Mouse (Mus musculus): ENCODE results near the gene Gm10428. TPM values are rescaled to one million over a fixed set of nuclear protein-coding genes. Genes with fewer than 3 reads are reported as not detected.

Gene Gm10428
- not detected in 2 replicates for polyA plus RNA-seq (2015; fragmentation: Nextera tagmentation; extraction: Ambion mirVana)

DNA sequence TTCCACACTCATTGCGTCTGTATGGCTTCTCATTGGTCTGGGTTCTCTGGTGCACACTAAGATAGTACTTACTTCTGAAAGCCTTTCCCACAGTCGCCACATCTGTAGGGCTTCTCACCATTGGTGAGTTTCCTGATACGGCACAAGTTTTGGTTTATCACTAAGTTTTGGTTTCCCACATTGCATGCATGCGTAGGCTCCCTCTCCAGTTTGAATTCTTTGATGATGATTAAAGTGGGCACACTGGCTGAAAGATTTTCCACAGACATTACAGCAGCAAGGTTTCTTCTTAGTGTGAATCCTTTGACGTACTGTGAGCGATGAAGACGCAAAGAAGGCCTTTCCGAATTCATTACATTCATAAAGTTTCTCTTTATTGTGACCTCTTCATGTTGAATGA is at the start of gene Gm10428:
Gene Gm10428, plus strand, starts transcription at position 321 of the 400 bp plus-strand sequence.
- no peak for ATAC-seq
- Histone ChIP-seq H3K4me2 (ENCODE audit: low read depth, low read length) (no peak within 1 kb of the TSS), H3K4me1 (ENCODE audit: control insufficient read depth, insufficient read depth, low read length) (peaks cover 4% of the 10 kb centered on the region), H3K9ac (ENCODE audit: low read depth, low read length) (no peak within 1 kb of the TSS), H3K27me3 (replicated peaks; ENCODE audit: control insufficient read depth, insufficient read depth, low read length) (no peaks in the 10 kb centered on the region), H3K4me3 (ENCODE audit: low read length) (no peak within 1 kb of the TSS), H3K36me3 (ENCODE audit: control insufficient read depth, insufficient read depth, low read length) (no peaks in the 10 kb centered on the region), H3K27ac (ENCODE audit: low read length) (no peak within 1 kb of the TSS), H3K9me3 (ENCODE audit: control insufficient read depth, low read length) (no peaks in the 10 kb centered on the region)
- WGBS, result 87% methylated on average over 8 of the region's 8 CpGs

DNA sequence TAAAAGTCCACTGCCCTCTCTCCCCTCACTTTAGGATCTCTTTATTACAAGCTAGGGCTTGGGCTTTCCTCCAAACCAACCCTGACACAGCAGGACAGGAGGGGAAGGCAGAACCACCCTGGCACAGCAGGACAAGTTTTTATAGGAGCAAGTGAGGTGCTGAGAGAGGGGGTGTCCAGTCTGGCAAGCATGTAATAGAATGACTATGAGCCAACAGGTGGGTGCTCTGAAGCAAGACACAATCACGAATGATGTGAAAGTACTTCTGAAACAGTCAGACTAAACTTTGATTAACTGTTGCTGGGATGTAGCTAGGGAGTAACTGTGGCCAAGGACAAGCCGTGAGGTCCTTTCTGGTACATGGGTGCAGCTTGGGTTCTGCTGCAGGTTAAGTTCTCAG is 46.8 kb upstream of the Gm10428 start:
- no peak for ATAC-seq
- H3K36me3 ChIP-seq (ENCODE audit: control insufficient read depth, insufficient read depth, low read length), result no peaks in the 10 kb centered on the region
- no peaks in the 10 kb centered on the region for H3K27me3 ChIP-seq (replicated peaks; ENCODE audit: control insufficient read depth, insufficient read depth, low read length)
- H3K9me3 ChIP-seq (ENCODE audit: control insufficient read depth, low read length), result no peaks in the 10 kb centered on the region
- no peak overlapping the region for H3K4me3 ChIP-seq (ENCODE audit: low read length)
- H3K4me2 ChIP-seq (ENCODE audit: low read depth, low read length), result no peak overlapping the region
- 80% methylated on average over 2 of the region's 2 CpGs for WGBS
- no peak overlapping the region for H3K27ac ChIP-seq (ENCODE audit: low read length)
- H3K9ac ChIP-seq (ENCODE audit: low read depth, low read length), result no peak overlapping the region
- no peaks in the 10 kb centered on the region for H3K4me1 ChIP-seq (ENCODE audit: control insufficient read depth, insufficient read depth, low read length)

GRCm38 (mm10) chr11:62708252-62708651 is 44.6 kb upstream of the Gm10428 start:
- Histone ChIP-seq H3K27ac (ENCODE audit: low read length) (no peak overlapping the region), H3K4me2 (ENCODE audit: low read depth, low read length) (no peak overlapping the region), H3K27me3 (replicated peaks; ENCODE audit: control insufficient read depth, insufficient read depth, low read length) (no peaks in the 10 kb centered on the region), H3K9ac (ENCODE audit: low read depth, low read length) (no peak overlapping the region), H3K4me3 (ENCODE audit: low read length) (no peak overlapping the region), H3K36me3 (ENCODE audit: control insufficient read depth, insufficient read depth, low read length) (no peaks in the 10 kb centered on the region), H3K4me1 (ENCODE audit: control insufficient read depth, insufficient read depth, low read length) (no peaks in the 10 kb centered on the region), H3K9me3 (ENCODE audit: control insufficient read depth, low read length) (no peaks in the 10 kb centered on the region)
- 81% methylated on average over 7 of the region's 7 CpGs for WGBS
- ATAC-seq, result no peak

DNA sequence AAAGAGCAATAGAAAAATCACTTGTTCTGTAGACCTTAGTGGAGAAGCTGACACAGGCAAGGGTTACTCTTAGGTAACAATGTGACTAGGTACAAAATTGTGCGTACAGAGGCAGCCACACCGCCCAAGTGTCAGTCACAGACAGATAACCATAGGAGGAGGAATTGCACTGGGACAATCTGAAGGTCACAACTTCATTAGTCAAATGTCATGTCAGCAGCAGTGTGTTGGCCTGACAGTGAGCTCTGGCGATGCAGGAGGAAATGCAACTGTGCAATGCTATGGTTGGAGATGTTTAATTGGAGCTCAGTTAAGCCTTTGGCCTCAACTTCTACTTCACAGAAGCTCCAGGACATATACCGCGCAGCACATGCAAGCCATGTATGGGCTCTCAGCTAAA is 42.2 kb upstream of the Gm10428 start:
- Histone ChIP-seq H3K9ac (ENCODE audit: low read depth, low read length) (no peak overlapping the region), H3K36me3 (ENCODE audit: control insufficient read depth, insufficient read depth, low read length) (peaks cover 7% of the 10 kb centered on the region; the same call in 1 of the 2 replicates), H3K9me3 (ENCODE audit: control insufficient read depth, low read length) (no peaks in the 10 kb centered on the region), H3K27ac (ENCODE audit: low read length) (no peak overlapping the region), H3K4me3 (ENCODE audit: low read length) (no peak overlapping the region), H3K4me2 (ENCODE audit: low read depth, low read length) (no peak overlapping the region), H3K27me3 (replicated peaks; ENCODE audit: control insufficient read depth, insufficient read depth, low read length) (no peaks in the 10 kb centered on the region), H3K4me1 (ENCODE audit: control insufficient read depth, insufficient read depth, low read length) (no peaks in the 10 kb centered on the region)
- WGBS, result 75% methylated on average over 5 of the region's 5 CpGs
- ATAC-seq, result no peak

DNA sequence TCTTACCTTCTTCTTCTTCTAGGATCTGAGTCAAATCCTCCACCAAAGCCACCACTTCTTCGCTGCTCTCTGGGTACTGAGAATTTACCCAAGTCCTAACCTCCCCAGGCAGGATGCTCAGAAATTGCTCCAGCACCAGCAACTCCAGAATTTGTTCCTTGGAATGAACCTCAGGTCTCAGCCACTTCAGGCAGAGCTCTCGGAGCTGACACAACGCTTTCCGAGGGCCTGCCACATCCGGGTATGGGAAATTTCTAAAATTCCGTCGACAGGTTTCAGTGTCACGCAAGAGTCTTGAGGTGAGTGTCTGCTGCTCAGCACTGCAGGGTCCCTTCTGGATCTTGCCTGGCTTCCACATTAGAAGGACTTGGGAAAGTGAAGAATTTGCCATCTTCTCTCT is 24.6 kb upstream of the Gm10428 start:
- ATAC-seq, result no peak
- no peak overlapping the region for H3K4me3 ChIP-seq (ENCODE audit: low read length)

GRCm38 (mm10) chr11:62731311-62732021 is 21.4 kb upstream of the Gm10428 start, which contains the start of gene Zfp287:
Zfp287 (minus strand) TSS chr11:62731905.
- 0 out of 2 replicates have a peak, but pooled peaks cover 2% of the 10 kb centered on the region for H3K27me3 ChIP-seq (replicated peaks; ENCODE audit: control insufficient read depth, insufficient read depth, low read length)
- WGBS, result under 1% methylated on average over 48 of the region's 48 CpGs
- H3K4me3 ChIP-seq (ENCODE audit: low read length), result peak within 1 kb of the TSS; percentile 70
- H3K9ac ChIP-seq (ENCODE audit: low read depth, low read length), result peak within 1 kb of the TSS; percentile 76
- H3K4me1 ChIP-seq (ENCODE audit: control insufficient read depth, insufficient read depth, low read length), result no peaks in the 10 kb centered on the region
- H3K27ac ChIP-seq (ENCODE audit: low read length), result peak within 1 kb of the TSS; percentile 69
- no peaks in the 10 kb centered on the region; the same call in 1 of the 2 replicates for H3K36me3 ChIP-seq (ENCODE audit: control insufficient read depth, insufficient read depth, low read length)
- H3K4me2 ChIP-seq (ENCODE audit: low read depth, low read length), result peak within 1 kb of the TSS; percentile 89
- no peaks in the 10 kb centered on the region for H3K9me3 ChIP-seq (ENCODE audit: control insufficient read depth, low read length)
- ATAC-seq, result peak; percentile 98

More for the DNA sequence above, 24.6 kb upstream of the Gm10428 start:
- no peaks in the 10 kb centered on the region for H3K27me3 ChIP-seq (replicated peaks; ENCODE audit: control insufficient read depth, insufficient read depth, low read length)
- H3K4me2 ChIP-seq (ENCODE audit: low read depth, low read length), result no peak overlapping the region
- H3K4me1 ChIP-seq (ENCODE audit: control insufficient read depth, insufficient read depth, low read length), result no peaks in the 10 kb centered on the region
- H3K27ac ChIP-seq (ENCODE audit: low read length), result no peak overlapping the region
- 93% methylated on average over 8 of the region's 8 CpGs for WGBS
- H3K9ac ChIP-seq (ENCODE audit: low read depth, low read length), result no peak overlapping the region
- no peaks in the 10 kb centered on the region; the same call in 1 of the 2 replicates for H3K36me3 ChIP-seq (ENCODE audit: control insufficient read depth, insufficient read depth, low read length)
- no peaks in the 10 kb centered on the region for H3K9me3 ChIP-seq (ENCODE audit: control insufficient read depth, low read length)

DNA sequence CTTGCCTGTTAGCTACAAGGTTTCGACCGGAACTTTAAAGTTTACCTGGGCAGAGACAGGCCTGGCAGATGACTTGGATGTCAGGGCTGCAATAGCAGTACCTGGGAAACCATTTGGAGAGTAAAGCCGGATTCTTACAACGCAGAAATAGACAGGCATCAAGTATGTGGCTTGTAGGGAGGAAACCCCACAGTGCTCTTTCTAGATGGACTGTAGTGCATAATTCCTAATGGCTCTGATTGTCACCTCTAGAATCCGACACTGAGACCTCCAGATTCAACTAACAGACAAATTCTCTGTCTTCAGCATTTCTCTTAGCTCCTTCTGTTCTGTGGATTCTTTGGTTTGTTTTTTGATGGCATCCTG is 20.9 kb upstream of the Gm10428 start:
- WGBS, result 18% methylated on average over 5 of the region's 5 CpGs
- Histone ChIP-seq H3K4me2 (ENCODE audit: low read depth, low read length) (peak overlapping the region; percentile 89), H3K9ac (ENCODE audit: low read depth, low read length) (no peak overlapping the region), H3K9me3 (ENCODE audit: control insufficient read depth, low read length) (no peaks in the 10 kb centered on the region), H3K4me1 (ENCODE audit: control insufficient read depth, insufficient read depth, low read length) (no peaks in the 10 kb centered on the region), H3K36me3 (ENCODE audit: control insufficient read depth, insufficient read depth, low read length) (no peaks in the 10 kb centered on the region; the same call in 1 of the 2 replicates), H3K27me3 (replicated peaks; ENCODE audit: control insufficient read depth, insufficient read depth, low read length) (0 out of 2 replicates have a peak, but pooled peaks cover 2% of the 10 kb centered on the region), H3K27ac (ENCODE audit: low read length) (no peak overlapping the region; the same call in 1 of the 2 replicates), H3K4me3 (ENCODE audit: low read length) (peak overlapping the region; percentile 70)
- no peak for ATAC-seq

DNA sequence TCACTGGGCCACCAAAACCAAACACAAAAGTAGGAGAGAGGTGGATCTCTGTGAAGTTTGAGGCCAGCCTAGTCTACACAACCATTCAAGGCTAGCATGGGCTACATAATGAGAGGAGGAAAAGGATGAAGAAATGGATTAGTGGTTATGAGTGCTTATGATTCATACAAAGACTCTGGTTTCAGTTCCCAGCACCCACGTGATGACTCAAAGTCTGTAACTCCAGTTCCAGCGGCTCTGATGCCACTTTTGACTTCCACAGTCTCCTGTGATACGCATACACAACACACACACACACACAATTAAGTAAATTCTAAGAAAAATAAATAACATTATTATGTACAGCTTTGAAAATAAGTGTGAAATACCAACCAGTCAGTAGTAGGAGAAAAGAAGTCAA is 20.2 kb upstream of the Gm10428 start:
- Histone ChIP-seq H3K27me3 (replicated peaks; ENCODE audit: control insufficient read depth, insufficient read depth, low read length) (0 out of 2 replicates have a peak, but pooled peaks cover 2% of the 10 kb centered on the region), H3K4me2 (ENCODE audit: low read depth, low read length) (no peak overlapping the region), H3K4me3 (ENCODE audit: low read length) (no peak overlapping the region), H3K9ac (ENCODE audit: low read depth, low read length) (no peak overlapping the region), H3K4me1 (ENCODE audit: control insufficient read depth, insufficient read depth, low read length) (no peaks in the 10 kb centered on the region), H3K36me3 (ENCODE audit: control insufficient read depth, insufficient read depth, low read length) (no peaks in the 10 kb centered on the region; the same call in 1 of the 2 replicates), H3K9me3 (ENCODE audit: control insufficient read depth, low read length) (no peaks in the 10 kb centered on the region), H3K27ac (ENCODE audit: low read length) (no peak overlapping the region)
- no peak for ATAC-seq
- 86% methylated on average over 3 of the region's 3 CpGs for WGBS

DNA sequence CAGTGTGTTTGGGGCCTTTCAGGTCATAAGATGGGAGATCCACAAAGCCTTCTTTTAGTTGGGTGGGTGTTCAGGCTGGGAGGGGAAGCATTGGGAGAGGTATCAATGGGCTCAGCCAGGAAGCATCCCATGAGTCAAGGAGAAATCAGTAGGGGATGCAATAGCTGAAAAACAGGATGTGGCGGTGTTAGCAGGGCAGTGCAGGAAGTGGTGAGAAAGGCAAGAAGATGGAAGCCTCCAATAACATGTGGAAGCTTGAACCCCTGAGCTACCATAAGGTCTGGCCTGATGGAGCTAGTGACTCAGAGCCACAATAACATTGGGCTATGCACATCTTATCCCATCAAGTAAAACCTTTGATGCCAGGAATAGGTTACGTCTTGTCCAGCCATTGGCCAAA is 11.7 kb upstream of the Gm10428 start:
- Histone ChIP-seq H3K4me3 (ENCODE audit: low read length) (no peak overlapping the region), H3K27me3 (replicated peaks; ENCODE audit: control insufficient read depth, insufficient read depth, low read length) (peaks cover 5% of the 10 kb centered on the region; the same call in 1 of the 2 replicates), H3K27ac (ENCODE audit: low read length) (no peak overlapping the region), H3K4me1 (ENCODE audit: control insufficient read depth, insufficient read depth, low read length) (no peaks in the 10 kb centered on the region), H3K4me2 (ENCODE audit: low read depth, low read length) (no peak overlapping the region), H3K9ac (ENCODE audit: low read depth, low read length) (no peak overlapping the region), H3K9me3 (ENCODE audit: control insufficient read depth, low read length) (no peaks in the 10 kb centered on the region), H3K36me3 (ENCODE audit: control insufficient read depth, insufficient read depth, low read length) (no peaks in the 10 kb centered on the region)
- ATAC-seq, result no peak
- 87% methylated on average over 2 of the region's 2 CpGs for WGBS
